7 mouse cellular contexts compared by ENCODE assay signal in genomic region chr10:81244595-81244994, GRCm38 (mm10). TPM values are rescaled to one million over a fixed set of nuclear protein-coding genes. Genes with fewer than 3 reads are reported as not detected.
DNase-seq lines count a peak whose midpoint lies in the region; ATAC-seq lines count a peak whose summit lies in the region.

No protein-coding gene starts in this region.

- H3K4me2 ChIP-seq in midbrain, embryonic 11.5 days = no peak overlapping the region

- H3K4me1 ChIP-seq in limb, embryonic 10.5 days = peaks cover 20% of the 10 kb centered on the region
- peaks cover 6% of the 10 kb centered on the region for H3K4me1 ChIP-seq in midbrain, embryonic 11.5 days (ENCODE audit: control insufficient read depth, insufficient read depth, low read length)

- H3K27me3 ChIP-seq in limb, embryonic 10.5 days (ENCODE audit: low read depth, poor library complexity, severe bottlenecking) = peaks cover 57% of the 10 kb centered on the region
- peaks cover 8% of the 10 kb centered on the region for H3K27me3 ChIP-seq in midbrain, embryonic 11.5 days (ENCODE audit: control insufficient read depth, insufficient read depth, low read length)

- peak; percentile 42; the same call in 1 of the 2 replicates for ATAC-seq in frontal cortex, adult (ENCODE audit: low TSS enrichment)
- peak; percentile 70 for ATAC-seq in midbrain, embryonic 11.5 days (ENCODE audit: low FRiP score)

- WGBS in limb, embryonic 10.5 days = 12% methylated on average over 17 of the region's 17 CpGs
- 8% methylated on average over 17 of the region's 17 CpGs for WGBS in midbrain, embryonic 11.5 days

- no peak overlapping the region for H3K4me3 ChIP-seq in limb, embryonic 10.5 days
- H3K4me3 ChIP-seq in midbrain, embryonic 11.5 days (ENCODE audit: low read depth, low read length) = no peak overlapping the region

- no peaks in the 10 kb centered on the region for H3K36me3 ChIP-seq in limb, embryonic 10.5 days
- no peaks in the 10 kb centered on the region for H3K36me3 ChIP-seq in midbrain, embryonic 11.5 days (ENCODE audit: control insufficient read depth, insufficient read depth, low read length)

- no peaks in the 10 kb centered on the region for H3K9me3 ChIP-seq in limb, embryonic 10.5 days (replicated peaks)
- no peaks in the 10 kb centered on the region for H3K9me3 ChIP-seq in midbrain, embryonic 11.5 days (ENCODE audit: control insufficient read depth, low read length)

- H3K27ac ChIP-seq in limb, embryonic 10.5 days = peak overlapping the region; percentile 43
- H3K27ac ChIP-seq in midbrain, embryonic 11.5 days (ENCODE audit: low read depth, low read length) = no peak overlapping the region

- H3K9ac ChIP-seq in midbrain, embryonic 11.5 days (ENCODE audit: low read length) = peak overlapping the region; percentile 44; the same call in 1 of the 2 replicates

- peak; percentile 82 for DNase-seq in ZHBTc4 (ENCODE audit: low read depth, low spot score)
- DNase-seq in cerebellum, adult 8-10 months = peak; percentile 87
- DNase-seq in induced T-regulatory cell, adult 2 months (ENCODE audit: low read depth) = peak; percentile 87
- DNase-seq in limb, embryonic 10.5 days (ENCODE audit: low spot score) = peak; percentile 90
- peak; percentile 99 for DNase-seq in midbrain, embryonic 11.5 days (ENCODE audit: low spot score, missing footprints)
- DNase-seq in spleen, adult 18-20 months = peak; percentile 66 to 87

RNA-seq across cellular contexts. Expression of gene Matk, which starts 8.1 kb away (rescaled TPM):
- 2.1 and 3.0 TPM in 2 replicates for polyA plus RNA-seq in limb, embryonic 10.5 days (2016; fragmentation: Nextera tagmentation; extraction: Ambion mirVana)
- polyA plus RNA-seq in midbrain, embryonic 11.5 days (2014; fragmentation: Nextera tagmentation; extraction: Ambion mirVana) = 2.5 and 2.7 TPM in 2 replicates

RNA-seq across cellular contexts. Expression of gene Zfr2, which starts 11.6 kb away (rescaled TPM):
- polyA plus RNA-seq in limb, embryonic 10.5 days (2016; fragmentation: Nextera tagmentation; extraction: Ambion mirVana) = 2.0 and 5.0 TPM in 2 replicates
- 3.0 and 3.8 TPM in 2 replicates for polyA plus RNA-seq in midbrain, embryonic 11.5 days (2014; fragmentation: Nextera tagmentation; extraction: Ambion mirVana)

RNA-seq across cellular contexts. Expression of gene Atcay, which starts 14.0 kb away (rescaled TPM):
- 0.06 TPM in 1 of 2 replicates, not detected in the other for polyA plus RNA-seq in limb, embryonic 10.5 days (2016; fragmentation: Nextera tagmentation; extraction: Ambion mirVana)
- polyA plus RNA-seq in midbrain, embryonic 11.5 days (2014; fragmentation: Nextera tagmentation; extraction: Ambion mirVana) = 21.2 and 22.2 TPM in 2 replicates

RNA-seq across cellular contexts. Expression of gene Mrpl54, which starts 22.1 kb away (rescaled TPM):
- 234 and 258 TPM in 2 replicates for polyA plus RNA-seq in limb, embryonic 10.5 days (2016; fragmentation: Nextera tagmentation; extraction: Ambion mirVana)
- 198 and 205 TPM in 2 replicates for polyA plus RNA-seq in midbrain, embryonic 11.5 days (2014; fragmentation: Nextera tagmentation; extraction: Ambion mirVana)

RNA-seq across cellular contexts. Expression of gene Apba3, which starts 22.2 kb away (rescaled TPM):
- 56.5 and 57.6 TPM in 2 replicates for polyA plus RNA-seq in limb, embryonic 10.5 days (2016; fragmentation: Nextera tagmentation; extraction: Ambion mirVana)
- 25.4 and 31.2 TPM in 2 replicates for polyA plus RNA-seq in midbrain, embryonic 11.5 days (2014; fragmentation: Nextera tagmentation; extraction: Ambion mirVana)

Comparison
In these comparisons a context has a peak if more than half of its experiments do, and no peak if none do; other contexts are left out.
1. RNA of gene Atcay, which starts 14.0 kb away (polyA plus RNA-seq): 21.2 to 22.2 TPM in midbrain, embryonic 11.5 days; 0.06 TPM in limb, embryonic 10.5 days; every median in the first group is over 10 times any median in the second.
2. Peak in every context shown above with its lines, with median percentiles within 50 percentile points of each other: DNase-seq.